ENCODE assay signal across 8 mouse cellular contexts in the genomic region with DNA sequence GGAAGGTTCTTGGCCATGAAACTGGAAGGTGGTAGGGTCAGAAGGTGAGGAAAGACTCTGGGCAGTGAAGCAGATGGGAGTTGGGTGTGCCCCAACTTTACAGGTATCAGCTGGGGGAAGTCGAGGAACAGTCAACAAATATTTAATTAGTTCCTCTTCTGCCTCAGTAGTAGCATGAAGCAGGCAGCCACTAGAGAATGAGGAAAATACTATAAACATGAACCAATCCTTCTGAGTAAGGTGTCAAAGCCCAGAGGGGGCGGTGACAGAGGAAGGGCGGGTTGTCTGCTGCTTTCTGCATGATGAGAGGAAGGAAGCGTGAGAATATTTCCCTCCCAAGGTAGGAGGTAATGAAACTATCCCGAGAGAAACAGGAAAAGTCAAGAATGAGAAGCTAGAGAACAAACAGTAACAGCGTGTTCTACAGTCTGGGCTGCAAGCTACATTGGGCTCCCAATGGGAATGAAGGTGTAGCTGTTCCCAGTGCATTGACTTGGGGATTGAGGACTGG. TPM values are rescaled to one million over a fixed set of nuclear protein-coding genes. Genes with fewer than 3 reads are reported as not detected.
DNase-seq lines count a peak whose midpoint lies in the region; ATAC-seq and TF ChIP-seq lines count a peak whose summit lies in the region.

A gene (plus strand): TSS at position 350 of the 511 bp plus-strand sequence.

- H3K4me3 ChIP-seq in intestine, embryonic 15.5 days (replicated peaks): peak within 1 kb of the TSS; percentile 95
- peak within 1 kb of the TSS; percentile 91 for H3K4me3 ChIP-seq in midbrain, postnatal 0 days (ENCODE audit: low read depth, low read length)

- H3K36me3 ChIP-seq in intestine, embryonic 15.5 days: no peaks in the 10 kb centered on the region
- no peaks in the 10 kb centered on the region for H3K36me3 ChIP-seq in midbrain, postnatal 0 days (ENCODE audit: insufficient read depth, low read length)

- 23% methylated on average over 6 of the region's 6 CpGs for WGBS in intestine, embryonic 15.5 days
- 18% methylated on average over 6 of the region's 6 CpGs for WGBS in midbrain, postnatal 0 days

- H3K4me2 ChIP-seq in intestine, embryonic 15.5 days (replicated peaks): peak within 1 kb of the TSS; percentile 89
- peak within 1 kb of the TSS; percentile 76 for H3K4me2 ChIP-seq in midbrain, postnatal 0 days (ENCODE audit: low read depth, low read length, poor library complexity, severe bottlenecking)

- H3K4me1 ChIP-seq in intestine, embryonic 15.5 days (replicated peaks): peaks cover 26% of the 10 kb centered on the region
- peaks cover 6% of the 10 kb centered on the region for H3K4me1 ChIP-seq in midbrain, postnatal 0 days (ENCODE audit: insufficient read depth, low read length)

- peak within 1 kb of the TSS; percentile 91 for H3K9ac ChIP-seq in intestine, embryonic 15.5 days
- H3K9ac ChIP-seq in midbrain, postnatal 0 days (replicated peaks; ENCODE audit: low read length, poor library complexity, severe bottlenecking): peak within 1 kb of the TSS; percentile 90

- H3K27ac ChIP-seq in intestine, embryonic 15.5 days: peak within 1 kb of the TSS; percentile 54
- peak within 1 kb of the TSS; percentile 87 for H3K27ac ChIP-seq in midbrain, postnatal 0 days (ENCODE audit: low read depth, low read length)

- no peaks in the 10 kb centered on the region for H3K9me3 ChIP-seq in intestine, embryonic 15.5 days
- no peaks in the 10 kb centered on the region for H3K9me3 ChIP-seq in midbrain, postnatal 0 days (ENCODE audit: low read length)

- DNase-seq in CD4-positive, CD25-positive, alpha-beta regulatory T cell, adult 2 months (ENCODE audit: low read depth, low spot score): peak; percentile 57
- peak; percentile 30 for DNase-seq in adrenal gland, adult 2 months
- DNase-seq in gonadal fat pad, adult 2 months (ENCODE audit: low read depth): no peak
- DNase-seq in liver: peak; percentile 69
- no peak for DNase-seq in midbrain, postnatal 0 days (ENCODE audit: low spot score)
- no peak for DNase-seq in cerebellum, adult 9-10 months
- DNase-seq in cerebellum, postnatal 4 days (ENCODE audit: low spot score in 2 of 2): no peak

- no peak for TF ChIP-seq CTCF in midbrain, postnatal 0 days (IDR thresholded peaks at IDR 0.05)

- no peak for ATAC-seq in intestine, embryonic 15.5 days
- no peak for ATAC-seq in midbrain, postnatal 0 days (ENCODE audit: low FRiP score)

- no peaks in the 10 kb centered on the region for H3K27me3 ChIP-seq in intestine, embryonic 15.5 days (replicated peaks)
- H3K27me3 ChIP-seq in midbrain, postnatal 0 days (ENCODE audit: insufficient read depth, low read length): no peaks in the 10 kb centered on the region

RNA-seq across cellular contexts. Expression of the gene that starts here (rescaled TPM):
- 10 to 100 TPM; 38.1 to 43.0 TPM for total RNA-seq in adrenal gland, adult 2 months (2021)
- polyA plus RNA-seq in adrenal gland, adult 2 months (2012; rRNA removed): 7.0 and 8.2 TPM in 2 replicates
- polyA plus RNA-seq in gonadal fat pad, adult 2 months (2012; rRNA removed): 10.7 and 12.5 TPM in 2 replicates
- polyA plus RNA-seq in intestine, embryonic 15.5 days (2015; fragmentation: Nextera tagmentation; extraction: Ambion mirVana): 22.5 and 25.9 TPM in 2 replicates
- 53.4 and 61.7 TPM in 2 replicates for total RNA-seq in midbrain, postnatal 0 days (2014; rRNA removed)
- 33.0 and 39.1 TPM in 2 replicates for polyA plus RNA-seq in midbrain, postnatal 0 days (2015; fragmentation: Nextera tagmentation; extraction: Ambion mirVana)

Comparison
In these comparisons a context has a peak if more than half of its experiments do, and no peak if none do; other contexts are left out.
1. DNase-seq: peak in CD4-positive, CD25-positive, alpha-beta regulatory T cell, adult 2 months (single experiment), adrenal gland, adult 2 months (single experiment) and liver (single experiment); none in gonadal fat pad, adult 2 months (single experiment), midbrain, postnatal 0 days (single experiment), cerebellum, adult 9-10 months (single experiment) and cerebellum, postnatal 4 days (0 of 2).